8 mouse cellular contexts compared by ENCODE assay signal in the genomic region with DNA sequence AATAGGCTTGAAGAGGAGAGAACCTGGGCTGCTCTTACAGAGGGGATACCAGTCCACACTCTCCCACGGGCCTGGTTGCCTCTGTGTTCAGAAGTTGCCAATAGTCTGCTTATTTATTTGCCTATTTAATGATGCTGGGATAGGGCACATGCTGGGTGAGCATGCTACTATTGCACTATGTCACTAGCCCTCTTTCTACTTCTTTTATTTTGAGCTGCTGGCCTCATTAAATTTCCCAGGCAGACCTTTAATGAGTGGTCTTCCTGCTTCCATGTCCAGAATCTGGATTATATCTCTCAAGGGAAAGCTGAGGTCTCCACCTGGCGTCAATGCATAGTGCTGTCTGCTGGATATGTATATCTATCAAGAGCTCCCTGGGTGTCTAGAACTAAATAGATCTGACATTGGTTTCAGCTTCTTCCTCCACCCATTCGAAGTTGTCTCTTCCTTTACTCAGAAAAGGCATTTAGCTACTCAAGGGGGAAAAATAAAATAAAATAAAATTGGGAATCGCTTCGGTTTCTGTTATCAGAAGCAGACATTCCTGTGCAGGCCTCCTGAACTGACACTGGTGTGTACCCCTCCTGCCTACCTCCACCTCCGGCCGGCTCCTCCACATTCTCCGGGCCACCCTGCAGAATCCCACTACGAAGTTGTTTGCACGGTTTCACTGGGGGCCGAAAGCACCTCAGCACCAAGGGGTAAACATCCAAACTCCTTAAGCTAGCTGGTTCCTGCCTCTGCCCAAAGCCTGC. TPM values are rescaled to one million over a fixed set of nuclear protein-coding genes. Genes with fewer than 3 reads are reported as not detected.
A peak's percentile ranks its signal among the peaks of the same experiment; 100 is the strongest.
DNase-seq lines count a peak whose midpoint lies in the region; ATAC-seq and TF ChIP-seq lines count a peak whose summit lies in the region.

No protein-coding gene starts in this region.

- no peaks in the 10 kb centered on the region for H3K9me3 ChIP-seq in heart, embryonic 13.5 days
- H3K9me3 ChIP-seq in MEL (replicated peaks; ENCODE audit: insufficient read depth, low read length): no peaks in the 10 kb centered on the region
- no peaks in the 10 kb centered on the region for H3K9me3 ChIP-seq in forebrain, embryonic 15.5 days
- no peaks in the 10 kb centered on the region for H3K9me3 ChIP-seq in midbrain, embryonic 10.5 days (replicated peaks)

- H3K36me3 ChIP-seq in heart, embryonic 13.5 days: peaks cover 22% of the 10 kb centered on the region
- no peaks in the 10 kb centered on the region for H3K36me3 ChIP-seq in MEL (ENCODE audit: control insufficient read depth in 1 of 2, insufficient read depth in 2 of 2, low read length in 2 of 2)
- H3K36me3 ChIP-seq in forebrain, embryonic 15.5 days: no peaks in the 10 kb centered on the region
- 0 out of 2 replicates have a peak, but pooled peaks cover 2% of the 10 kb centered on the region for H3K36me3 ChIP-seq in midbrain, embryonic 10.5 days

- H3K27me3 ChIP-seq in heart, embryonic 13.5 days (replicated peaks): no peaks in the 10 kb centered on the region
- no peaks in the 10 kb centered on the region for H3K27me3 ChIP-seq in MEL (ENCODE audit: control insufficient read depth in 1 of 2, insufficient read depth in 2 of 2, low read length in 2 of 2)
- H3K27me3 ChIP-seq in forebrain, embryonic 15.5 days: no peaks in the 10 kb centered on the region
- 0 out of 2 replicates have a peak, but pooled peaks cover 5% of the 10 kb centered on the region for H3K27me3 ChIP-seq in midbrain, embryonic 10.5 days (ENCODE audit: low read depth, poor library complexity, severe bottlenecking)

- H3K4me2 ChIP-seq in heart, embryonic 13.5 days: peak overlapping the region; percentile 80
- H3K4me2 ChIP-seq in forebrain, embryonic 15.5 days (replicated peaks): peak overlapping the region; percentile 69

- TF ChIP-seq CTCF in MEL (IDR thresholded peaks at IDR 0.05 in 2 of 3, conservative IDR thresholded peaks at IDR 0.05 in 1 of 3; ENCODE audit: control insufficient read depth in 1 of 3, insufficient read depth in 1 of 3, low read depth in 2 of 3, low read length in 3 of 3, poor library complexity in 1 of 3, severe bottlenecking in 1 of 3): peak in 1 of 3 experiments; percentile 18; a peak in 1 of 6 replicates

- peak; percentile 2; the same call in 1 of the 2 replicates for TF ChIP-seq RAD21 in MEL (IDR thresholded peaks at IDR 0.05; ENCODE audit: low read depth, low read length)

- TF ChIP-seq EP300 in MEL (IDR thresholded peaks at IDR 0.05; ENCODE audit: low read depth in 1 of 2, low read length in 2 of 2): no peak

- peak overlapping the region; percentile 78 for H3K4me3 ChIP-seq in heart, embryonic 13.5 days
- H3K4me3 ChIP-seq in MEL (ENCODE audit: control insufficient read depth in 1 of 2, insufficient read depth in 1 of 2, low read depth in 2 of 2, low read length in 2 of 2): peak overlapping the region; percentile 67 to 88
- H3K4me3 ChIP-seq in forebrain, embryonic 15.5 days: peak overlapping the region; percentile 56
- H3K4me3 ChIP-seq in midbrain, embryonic 10.5 days: peak overlapping the region; percentile 75

- H3K79me2 ChIP-seq in MEL (ENCODE audit: control insufficient read depth, insufficient read depth, low read length, poor library complexity): no peaks in the 10 kb centered on the region

- H3K27ac ChIP-seq in heart, embryonic 13.5 days (replicated peaks): peak overlapping the region; percentile 70
- H3K27ac ChIP-seq in MEL (ENCODE audit: control insufficient read depth, low read depth, low read length): no peak overlapping the region
- H3K27ac ChIP-seq in forebrain, embryonic 15.5 days (replicated peaks): 0 out of 2 replicates have a peak overlapping the region, but pooled peaks have one; percentile 32
- peak overlapping the region; percentile 84 for H3K27ac ChIP-seq in midbrain, embryonic 10.5 days (replicated peaks)

- no peak for TF ChIP-seq POLR2A in MEL (IDR thresholded peaks at IDR 0.05; ENCODE audit: control insufficient read depth in 1 of 2, insufficient read depth in 1 of 2, low read depth in 1 of 2, low read length in 2 of 2, poor library complexity in 1 of 2)

- peak; percentile 10; the same call in 1 of the 2 replicates for ATAC-seq in heart, embryonic 13.5 days (ENCODE audit: extremely low read depth, insufficient number of reproducible peaks, low FRiP score, low TSS enrichment)
- peak; percentile 36; the same call in 1 of the 2 replicates for ATAC-seq in forebrain, embryonic 15.5 days (replicated peaks)

- peak overlapping the region; percentile 83 for H3K9ac ChIP-seq in heart, embryonic 13.5 days
- H3K9ac ChIP-seq in MEL (ENCODE audit: control insufficient read depth, low read depth, low read length, poor library complexity, severe bottlenecking): peak overlapping the region; percentile 71
- H3K9ac ChIP-seq in forebrain, embryonic 15.5 days (replicated peaks): peak overlapping the region; percentile 55; the same call in 1 of the 2 replicates

- no peak for DNase-seq in heart, postnatal 25 days (ENCODE audit: low spot score)
- DNase-seq in MEL (ENCODE audit: low read depth, low spot score): no peak
- DNase-seq in midbrain, embryonic 10.5 days (ENCODE audit: low spot score): no peak
- no peak for DNase-seq in cerebellum, adult 11-12 months
- DNase-seq in spleen, adult 12 weeks (ENCODE audit: low spot score): no peak
- no peak for DNase-seq in left cerebral cortex, postnatal 10 days (ENCODE audit: extremely low spot score in 1 of 2, low spot score in 2 of 2)

- WGBS in heart, embryonic 13.5 days: 7% methylated on average over 11 of the region's 11 CpGs
- 10% methylated on average over 11 of the region's 11 CpGs for WGBS in forebrain, embryonic 15.5 days
- WGBS in midbrain, embryonic 10.5 days: 20% methylated on average over 11 of the region's 11 CpGs

- peaks cover 28% of the 10 kb centered on the region for H3K4me1 ChIP-seq in heart, embryonic 13.5 days
- peaks cover 0 to 5% of the 10 kb centered on the region in 2 experiments; a peak in 1 of 4 replicates for H3K4me1 ChIP-seq in MEL (ENCODE audit: control insufficient read depth in 1 of 2, insufficient read depth in 2 of 2, low read length in 2 of 2)
- peaks cover 15% of the 10 kb centered on the region for H3K4me1 ChIP-seq in forebrain, embryonic 15.5 days
- peaks cover 27% of the 10 kb centered on the region for H3K4me1 ChIP-seq in midbrain, embryonic 10.5 days

- intact Hi-C loops in heart, postnatal 25 days (cut with DNase I): no loop called here
- intact Hi-C loops in left cerebral cortex, postnatal 10 days (cut with DNase I): no loop called here

TF ChIP-seq in MEL, 35 proteins besides CTCF, POLR2A, EP300 and RAD21:
- TF ChIP-seq HCFC1 (IDR thresholded peaks at IDR 0.05; ENCODE audit: low read depth, low read length) (peak; percentile 19), ETS1 (IDR thresholded peaks at IDR 0.05; ENCODE audit: low read depth, low read length) (no peak), ZNF384 (IDR thresholded peaks at IDR 0.05; ENCODE audit: low read depth, low read length) (no peak), CHD1 (IDR thresholded peaks at IDR 0.05; ENCODE audit: low read depth, low read length) (no peak)
TF ChIP-seq in MEL: peak in this region for 1.

RNA-seq across cellular contexts. Expression of a gene that starts 0.5 kb away (rescaled TPM):
- polyA plus RNA-seq in heart, embryonic 13.5 days (2015; fragmentation: Nextera tagmentation; extraction: Ambion mirVana): 28.5 and 28.9 TPM in 2 replicates
- 10 to 100 TPM; 11.0 to 11.9 TPM for total RNA-seq in heart, postnatal 25 days (2021)
- 1.9 and 2.3 TPM in 2 replicates for total RNA-seq in MEL (2012; rRNA removed)
- 1 to 10 TPM in 1 of 2 experiments, not detected in 1; 3.1 TPM for polyA plus RNA-seq in MEL (2012; ENCODE audit: insufficient read depth in 1 of 2, insufficient read length in 2 of 2, low read depth in 1 of 2, low replicate concordance in 2 of 2, missing spikeins in 1 of 2)
- polyA plus RNA-seq in forebrain, embryonic 15.5 days (2015; fragmentation: Nextera tagmentation; extraction: Ambion mirVana): 6.8 and 6.9 TPM in 2 replicates
- polyA plus RNA-seq in midbrain, embryonic 10.5 days (2016; fragmentation: Nextera tagmentation; extraction: Ambion mirVana): 12.6 and 13.5 TPM in 2 replicates
- 1 to 10 TPM; 7.6 to 8.2 TPM for total RNA-seq in left cerebral cortex, postnatal 10 days (2021)

RNA-seq across cellular contexts. Expression of a gene that starts 46.5 kb away (rescaled TPM):
- polyA plus RNA-seq in heart, embryonic 13.5 days (2015; fragmentation: Nextera tagmentation; extraction: Ambion mirVana): 0.27 and 0.53 TPM in 2 replicates
- total RNA-seq in heart, postnatal 25 days (2021): under 1 TPM; 0.11 to 0.13 TPM
- not detected in 2 replicates for total RNA-seq in MEL (2012; rRNA removed)
- not detected for polyA plus RNA-seq in MEL (2012; ENCODE audit: insufficient read depth in 1 of 2, insufficient read length in 2 of 2, low read depth in 1 of 2, low replicate concordance in 2 of 2, missing spikeins in 1 of 2)
- polyA plus RNA-seq in forebrain, embryonic 15.5 days (2015; fragmentation: Nextera tagmentation; extraction: Ambion mirVana): 0.28 and 0.50 TPM in 2 replicates
- polyA plus RNA-seq in midbrain, embryonic 10.5 days (2016; fragmentation: Nextera tagmentation; extraction: Ambion mirVana): 0.38 and 1.2 TPM in 2 replicates
- under 1 TPM; 0.11 to 0.12 TPM for total RNA-seq in left cerebral cortex, postnatal 10 days (2021)
